Mouse (Mus musculus): Measurements from ENCODE around the gene Rpia. TPM values are rescaled to one million over a fixed set of nuclear protein-coding genes. Genes with fewer than 3 reads are reported as not detected.
A peak's percentile ranks its signal among the peaks of the same experiment; 100 is the strongest.

Rpia gene
- polyA plus RNA-seq, 3 experiments from 2014 or later = 4.9 to 11.5 (median 6.1) TPM

DNA sequence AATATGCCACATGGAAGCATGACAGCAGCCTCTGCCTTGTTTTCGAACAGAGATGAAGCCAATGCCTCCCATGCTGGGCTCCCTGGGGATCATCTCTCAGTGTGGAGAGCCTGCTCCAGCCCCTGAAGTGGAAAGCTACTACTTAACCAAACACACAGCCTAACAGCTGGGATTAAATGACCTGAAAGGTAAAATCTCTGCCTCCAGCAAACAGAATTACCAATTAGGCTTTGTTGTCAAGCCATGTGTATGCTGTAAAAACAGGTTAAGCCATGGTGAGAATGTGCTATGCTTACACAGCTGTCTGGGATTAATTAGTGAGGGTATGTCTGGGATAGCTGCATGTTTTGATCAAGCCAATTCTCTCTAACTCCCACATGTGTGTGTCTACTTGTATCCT is 42.3 kb downstream of the Rpia start:
- ATAC-seq = no peak

DNA sequence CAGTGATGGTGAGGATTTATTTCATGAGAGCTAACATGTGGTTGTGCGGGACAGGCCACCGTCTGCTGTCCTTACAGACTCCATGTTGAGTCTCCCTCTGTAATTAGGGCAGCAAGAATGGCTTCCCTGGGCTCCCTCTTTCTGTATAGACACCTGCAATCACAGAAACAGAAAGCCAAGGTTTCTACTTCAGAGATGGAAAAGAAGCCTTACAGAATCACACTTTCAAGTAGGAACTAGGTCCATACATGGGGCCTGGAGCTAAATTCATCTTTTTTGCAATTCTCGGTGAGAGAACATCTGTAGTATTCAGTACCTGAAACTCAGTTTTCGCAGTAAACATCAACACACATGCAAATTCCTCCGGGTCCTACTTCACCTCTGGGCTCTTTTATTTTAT is 44.3 kb downstream of the Rpia start:
- no peak for ATAC-seq

DNA sequence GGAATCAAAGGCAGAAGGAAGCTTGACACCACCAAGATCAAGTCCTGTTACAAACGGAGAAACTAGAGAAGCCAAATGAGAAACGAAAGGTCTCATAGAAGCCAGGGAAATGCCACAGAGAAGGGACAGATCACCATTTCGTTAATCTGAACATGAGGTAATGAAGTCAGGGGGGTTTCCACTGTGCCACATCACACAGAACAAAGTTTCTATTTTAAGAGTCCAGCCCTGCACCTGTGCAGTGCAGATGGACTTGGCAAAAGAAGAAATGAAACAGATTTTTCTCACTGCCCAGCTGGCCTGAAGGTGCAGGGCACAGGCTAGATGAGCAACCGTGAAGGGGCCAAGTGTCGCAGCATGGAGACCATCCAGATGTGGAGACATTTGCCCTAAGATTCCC is 48.1 kb downstream of the Rpia start:
- ATAC-seq = peak; percentile 35

DNA sequence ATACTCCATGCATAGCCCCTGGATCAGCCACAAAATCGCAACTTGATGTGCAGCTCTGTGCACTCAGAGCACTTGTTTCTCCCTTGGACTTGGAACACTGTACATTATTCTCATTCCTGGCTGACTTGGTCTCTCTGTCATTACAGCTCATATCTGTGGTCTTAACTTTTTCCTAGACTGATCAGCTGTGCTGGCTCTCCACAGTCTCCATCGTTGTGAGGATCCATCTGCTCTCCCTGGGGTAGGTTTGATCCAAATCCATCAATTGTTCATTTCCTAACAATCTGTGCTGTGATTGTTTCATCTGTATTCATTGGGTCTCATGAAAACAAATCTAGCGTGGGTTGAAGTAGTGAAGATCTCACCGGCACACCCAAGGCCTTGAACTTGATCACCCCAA is 49.2 kb downstream of the Rpia start:
- no peak for ATAC-seq

DNA sequence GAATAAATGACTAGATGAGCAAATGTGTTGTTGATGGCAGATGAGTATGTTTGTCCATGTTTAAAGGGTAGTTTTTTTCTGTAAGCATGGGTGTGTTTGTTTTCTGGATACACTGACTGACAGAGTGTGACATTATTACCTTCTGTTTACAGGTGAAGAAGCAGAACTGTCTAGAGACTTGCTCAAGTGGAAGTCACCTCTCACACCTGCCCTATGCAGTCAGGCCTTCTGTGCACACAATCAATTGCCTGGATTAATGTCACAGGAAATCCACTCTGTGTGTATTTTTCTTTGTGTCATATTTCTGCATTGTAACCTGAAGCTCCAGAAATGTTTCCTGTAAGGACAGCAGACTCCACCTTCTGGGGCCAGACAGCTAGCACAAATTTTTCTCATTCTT is 51.5 kb downstream of the Rpia start:
- ATAC-seq = no peak

DNA sequence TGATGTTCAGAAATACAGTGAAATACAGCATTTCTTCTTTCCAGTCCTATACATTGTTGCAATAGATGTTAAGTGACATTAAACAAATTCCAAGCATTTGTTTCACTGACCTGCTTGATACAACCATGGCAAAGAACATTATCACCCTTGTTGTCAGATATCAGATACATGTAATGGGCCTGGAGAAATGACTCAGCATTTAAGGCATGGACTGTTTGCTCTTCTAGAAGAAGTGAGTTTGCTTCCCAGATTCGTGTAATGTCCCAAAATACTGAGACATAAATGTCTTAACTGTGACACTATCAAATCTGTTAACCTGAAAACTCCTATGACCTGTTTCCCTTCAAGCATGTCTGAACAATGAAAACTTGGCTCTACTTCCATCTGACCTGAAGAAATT is 52.6 kb downstream of the Rpia start:
- no peak for ATAC-seq

DNA sequence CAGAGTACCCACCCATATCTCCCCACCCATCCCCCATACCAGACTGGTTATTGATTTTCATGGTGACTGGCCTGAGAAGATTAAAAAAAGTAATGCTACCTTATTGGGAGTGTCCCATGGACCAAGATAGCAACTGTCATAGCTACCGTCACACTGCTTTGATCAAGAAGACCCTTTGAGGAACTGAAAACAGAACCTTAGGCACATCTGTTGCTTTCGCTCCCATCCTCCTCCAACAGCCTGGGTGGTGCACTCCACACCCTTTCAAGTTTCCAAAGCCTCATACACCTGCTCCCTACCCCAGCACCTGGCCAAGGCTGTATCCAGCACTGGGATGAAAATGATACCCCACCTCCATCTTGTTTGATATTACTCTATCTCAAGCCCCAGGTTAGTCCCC is 56.5 kb downstream of the Rpia start:
- no peak for ATAC-seq

DNA sequence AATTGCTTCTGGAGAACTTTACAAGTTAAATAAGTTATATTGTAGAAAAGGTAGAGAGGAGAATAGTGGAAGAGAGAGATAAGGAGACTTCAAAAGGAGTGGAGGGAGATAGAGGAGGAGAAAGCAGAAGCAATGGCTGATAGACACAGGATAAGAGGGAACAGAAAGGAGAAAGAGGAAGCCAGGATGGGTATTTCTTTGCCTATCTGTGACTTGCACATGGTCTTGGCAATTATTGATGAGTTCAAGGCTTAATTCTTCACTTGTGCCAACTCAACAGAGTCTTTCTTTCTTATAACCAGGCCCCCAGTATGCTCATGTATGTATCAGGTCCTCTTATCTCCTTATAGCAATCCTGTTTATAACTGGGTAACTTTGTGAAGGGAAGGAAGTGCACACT is 61.2 kb downstream of the Rpia start:
- ATAC-seq = no peak

DNA sequence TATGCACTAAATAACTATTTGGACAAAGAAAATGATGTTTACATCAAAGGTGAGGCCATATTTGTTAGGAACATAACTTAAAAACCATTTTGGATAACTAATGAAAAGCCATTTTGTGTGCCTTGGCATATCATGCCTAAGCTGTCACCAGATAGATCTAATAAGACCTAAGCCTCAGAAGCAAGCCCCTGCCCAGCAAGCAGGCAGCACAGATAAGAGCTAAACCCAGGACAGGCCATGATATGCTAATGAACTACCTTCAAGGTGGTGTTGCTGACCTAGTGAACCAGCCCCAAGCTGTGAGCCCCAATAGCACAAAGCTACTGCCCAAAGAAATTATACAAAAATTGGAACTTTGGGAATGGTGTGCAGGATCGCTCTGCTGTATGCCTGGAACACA is 62.9 kb downstream of the Rpia start:
- no peak for ATAC-seq

DNA sequence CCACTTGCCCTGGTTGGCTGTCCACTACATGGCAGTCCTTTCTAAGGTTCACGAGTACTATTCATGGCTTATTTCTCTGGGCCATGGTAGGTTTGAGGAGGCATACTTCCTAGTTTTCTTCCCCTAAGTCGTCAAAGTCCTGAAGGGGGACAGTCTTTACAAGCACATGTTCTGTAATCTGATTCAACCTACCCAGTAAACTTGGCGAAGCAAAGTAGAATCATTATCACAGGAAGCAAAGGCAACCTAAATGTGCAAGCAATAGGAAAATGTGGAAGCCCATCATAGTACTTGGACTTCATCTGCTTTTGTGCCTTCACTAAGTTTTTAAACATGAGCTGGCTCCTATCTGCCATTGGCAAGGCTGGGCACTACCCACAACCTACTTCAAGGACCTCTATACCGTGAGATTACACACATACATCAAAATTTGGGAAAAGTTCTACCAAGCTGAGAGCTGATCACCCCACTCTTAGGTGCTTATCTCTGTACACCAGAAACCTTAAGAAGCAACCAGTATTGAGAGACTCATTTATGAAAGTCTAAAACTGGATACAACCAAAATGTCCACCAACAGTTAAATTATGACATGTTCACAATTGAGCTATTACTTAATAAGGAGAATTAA is 64.8 kb downstream of the Rpia start:
- no peak for ATAC-seq

DNA sequence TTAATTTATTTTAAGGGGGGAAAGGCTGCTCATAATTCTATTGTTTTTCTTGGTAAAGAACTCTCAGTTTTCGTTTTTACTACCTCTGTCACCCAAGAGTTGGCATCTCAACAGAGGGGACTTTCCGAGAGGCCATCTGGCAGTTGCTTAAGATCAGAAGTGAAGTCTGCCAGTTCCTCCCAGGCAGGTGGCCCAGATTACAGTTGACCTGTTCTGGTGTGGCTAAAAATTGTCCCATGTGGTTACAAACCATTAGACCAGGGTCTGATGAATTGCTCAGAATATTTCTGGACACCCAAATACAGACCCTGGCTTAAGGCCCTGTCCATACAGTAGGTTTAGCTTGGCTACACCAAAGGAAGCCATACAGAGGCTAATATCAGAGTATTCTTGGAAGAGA is 66.4 kb downstream of the Rpia start:
- peak; percentile 62 for ATAC-seq

DNA sequence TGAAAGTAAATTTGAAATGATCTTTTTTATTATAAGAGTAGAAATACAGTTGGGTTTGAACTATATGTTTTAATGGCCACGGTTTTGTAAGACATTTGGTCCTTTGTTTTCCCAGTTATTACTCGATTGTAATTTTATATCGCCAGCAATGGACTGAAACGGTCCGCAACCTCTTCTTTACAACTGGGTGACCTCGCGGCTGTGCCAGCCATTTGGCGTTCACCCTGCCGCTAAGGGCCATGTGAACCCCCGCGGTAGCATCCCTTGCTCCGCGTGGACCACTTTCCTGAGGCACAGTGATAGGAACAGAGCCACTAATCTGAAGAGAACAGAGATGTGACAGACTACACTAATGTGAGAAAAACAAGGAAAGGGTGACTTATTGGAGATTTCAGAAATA is 67.3 kb downstream of the Rpia start:
- no peak for ATAC-seq

DNA sequence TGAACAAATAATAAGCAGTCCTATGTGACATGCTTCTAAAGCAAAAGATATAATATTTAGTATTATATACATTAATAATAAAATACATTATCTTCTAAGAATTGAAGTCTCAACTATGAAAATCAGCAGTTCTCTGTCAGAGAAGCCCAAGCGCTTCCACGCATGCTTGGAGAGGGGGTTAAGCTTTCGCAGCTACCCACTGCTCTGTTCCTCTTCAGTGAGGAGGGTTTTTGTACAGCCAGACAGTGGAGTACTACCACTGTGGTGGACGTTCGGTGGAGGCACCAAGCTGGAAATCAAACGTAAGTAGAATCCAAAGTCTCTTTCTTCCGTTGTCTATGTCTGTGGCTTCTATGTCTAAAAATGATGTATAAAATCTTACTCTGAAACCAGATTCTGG is 69.7 kb downstream of the Rpia start:
- ATAC-seq = no peak

DNA sequence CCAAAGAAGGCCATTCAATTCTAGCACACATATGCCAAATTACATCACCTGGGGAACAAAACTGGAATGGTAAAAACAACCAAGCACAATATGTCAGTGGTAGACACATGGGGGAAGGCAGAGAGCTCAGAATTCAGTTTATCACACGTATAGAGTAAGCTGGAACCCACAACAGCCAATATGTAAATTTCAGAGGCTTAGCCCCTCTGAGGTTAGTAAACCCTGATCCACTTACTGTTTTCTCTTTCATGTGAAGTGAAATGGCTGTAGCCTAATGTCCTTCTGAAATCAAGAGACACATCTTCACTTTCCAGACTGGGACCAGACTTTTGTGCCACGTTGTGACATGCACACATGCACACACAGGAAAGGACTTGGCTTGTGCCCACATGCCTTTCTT is 73.3 kb downstream of the Rpia start:
- no peak for ATAC-seq

DNA sequence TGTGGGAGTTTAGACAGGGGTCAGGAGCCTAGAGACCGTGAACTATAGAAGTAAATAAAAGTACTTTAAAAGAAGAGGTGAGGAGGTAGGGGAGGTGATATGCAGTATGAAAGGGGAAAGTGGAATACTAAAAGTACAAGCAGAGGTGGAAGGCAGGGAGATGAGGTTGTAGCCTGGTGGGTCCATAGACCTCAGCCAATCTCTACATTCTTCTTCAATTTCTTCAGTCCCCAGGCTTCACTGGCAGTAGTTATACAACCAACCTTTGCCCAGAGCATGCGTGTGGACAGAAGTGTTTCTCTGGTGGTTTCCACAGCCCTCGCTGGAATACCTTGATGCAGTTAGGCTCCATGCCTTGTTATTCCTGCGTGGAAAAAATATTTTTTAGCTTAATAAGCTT is 73.9 kb downstream of the Rpia start:
- no peak for ATAC-seq

DNA sequence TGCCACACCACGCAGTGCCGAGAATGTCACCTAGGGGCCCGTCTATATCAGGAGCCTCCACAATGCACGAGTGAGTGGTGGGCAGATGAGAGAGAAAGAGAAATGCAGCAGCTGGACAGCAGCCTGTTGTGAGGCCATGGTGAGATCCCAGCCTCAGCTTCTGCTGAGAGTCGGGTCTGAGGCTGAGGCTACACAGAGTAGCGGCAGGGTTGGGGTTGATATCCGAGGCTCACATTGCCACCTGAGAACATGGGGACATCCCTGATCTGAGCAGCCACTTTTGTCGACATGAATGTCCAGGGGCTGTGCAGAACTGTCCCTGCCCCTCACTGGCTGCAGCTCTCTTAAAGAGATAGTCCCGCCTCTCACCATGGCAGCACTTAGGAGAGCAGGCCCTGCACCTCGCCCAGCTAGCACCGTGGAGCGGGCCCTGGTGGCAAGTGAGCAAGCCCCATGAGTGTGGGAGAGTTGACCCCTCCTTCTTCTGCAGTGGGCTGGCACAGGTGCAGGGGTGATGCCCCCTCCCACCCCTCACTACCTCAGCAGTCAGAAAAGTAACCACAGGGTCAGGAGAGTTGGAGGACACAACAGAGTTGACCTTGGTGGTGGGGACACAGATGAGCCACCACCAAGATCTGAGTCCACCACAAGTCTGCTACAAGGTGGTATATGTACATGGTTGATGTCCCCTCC is 75.2 kb downstream of the Rpia start:
- ATAC-seq = no peak

Other genes starting within 250 kb of the Rpia start
- gene Eif2ak3, start 52.3 kb upstream of the Rpia start, polyA plus RNA-seq (2017; shearing (Covaris generic)) = 1 to 10 TPM; 3.3 to 3.9 (median 3.3) TPM
- not detected for gene Tex37, start 126.7 kb upstream of the Rpia start, polyA plus RNA-seq (2017; shearing (Covaris generic))
- not detected for gene Foxi3, start 164.3 kb upstream of the Rpia start, polyA plus RNA-seq (2017; shearing (Covaris generic))